Mouse (Mus musculus) forebrain, embryonic 15.5 days (tissue): ENCODE measurements around the gene Bak1. TPM values are rescaled to one million over a fixed set of nuclear protein-coding genes. Genes with fewer than 3 reads are reported as not detected.

Experiments used
- ATAC-seq: fragments of 200-750 bp; cut with Nextera tagmentation; replicated peaks from 2 replicates; pipeline ENCODE4 v1.8.0; 2017; ENCODE audit warnings: mild to moderate bottlenecking, moderate TSS enrichment, moderate library complexity
- H3K27ac ChIP-seq: fragments of 300-500 bp; sonication (generic); replicated peaks from 2 replicates; pipeline ENCODE4 v1.5.1; 2015; ENCODE audit warnings: mild to moderate bottlenecking, inconsistent platforms
- H3K27me3 ChIP-seq: fragments of 300-500 bp; sonication (generic); 2 replicates; pipeline ENCODE4 v1.6.1; 2015; ENCODE audit warnings: inconsistent platforms
- H3K36me3 ChIP-seq: fragments of 300-500 bp; sonication (generic); 2 replicates; pipeline ENCODE4 v1.6.1; 2015; ENCODE audit warnings: mild to moderate bottlenecking, inconsistent platforms
- H3K4me1 ChIP-seq: fragments of 300-500 bp; sonication (generic); 2 replicates; pipeline ENCODE4 v1.6.1; 2015; ENCODE audit warnings: inconsistent platforms
- H3K4me2 ChIP-seq: fragments of 300-500 bp; sonication (generic); replicated peaks from 2 replicates; pipeline ENCODE4 v1.6.1; 2015; ENCODE audit warnings: mild to moderate bottlenecking, inconsistent platforms
- H3K4me3 ChIP-seq: fragments of 300-500 bp; sonication (generic); 2 replicates; pipeline ENCODE4 v1.5.1; 2015; ENCODE audit warnings: mild to moderate bottlenecking, inconsistent platforms
- H3K9ac ChIP-seq: fragments of 300-500 bp; sonication (generic); replicated peaks from 2 replicates; pipeline ENCODE4 v1.6.1; 2015; ENCODE audit warnings: mild to moderate bottlenecking, inconsistent platforms
- H3K9me3 ChIP-seq: fragments of 300-500 bp; sonication (generic); 2 replicates; pipeline ENCODE4 v1.6.1; 2016; ENCODE audit warnings: inconsistent platforms
- WGBS: fragments of 180-500 bp; shearing (Covaris S2); methylation state at CpG from one replicate; pipeline ENCODE4 v1.1.7; 2015; ENCODE audit warnings: mixed read lengths; 5-methylcytosine and 5-hydroxymethylcytosine counted together
- polyA plus RNA-seq: library from polyadenylated mRNA; unstranded; fragments of >200 nt; fragmentation: Nextera tagmentation; extraction: Ambion mirVana; gene quantifications from 2 replicates; pipeline ENCODE4 v1.2.1, GENCODE M21; 2015

The Bak1 gene
- polyA plus RNA-seq, 1 experiment from 2014 or later = 2.3 TPM

GRCm38 (mm10) chr17:27011998-27012672, 16.7 kb downstream of the Bak1 start:
- no peak for ATAC-seq
- Histone ChIP-seq H3K27me3 (no peaks in the 10 kb centered on the region), H3K4me1 (no peaks in the 10 kb centered on the region), H3K27ac (no peak overlapping the region), H3K9ac (no peak overlapping the region), H3K36me3 (no peaks in the 10 kb centered on the region), H3K9me3 (no peaks in the 10 kb centered on the region), H3K4me3 (no peak overlapping the region), H3K4me2 (no peak overlapping the region)
- 68% methylated on average over 14 of the region's 14 CpGs for WGBS

GRCm38 (mm10) chr17:27011167-27011566, 17.6 kb downstream of the Bak1 start:
- Histone ChIP-seq H3K4me2 (no peak overlapping the region), H3K27me3 (no peaks in the 10 kb centered on the region), H3K4me3 (no peak overlapping the region), H3K9me3 (no peaks in the 10 kb centered on the region), H3K4me1 (no peaks in the 10 kb centered on the region), H3K36me3 (no peaks in the 10 kb centered on the region), H3K9ac (no peak overlapping the region), H3K27ac (no peak overlapping the region)
- WGBS = 88% methylated on average over 10 of the region's 10 CpGs
- no peak for ATAC-seq

- H3K9ac ChIP-seq = no peak overlapping the region
- 81% methylated on average over 2 of the region's 2 CpGs for WGBS
- no peak for ATAC-seq
- no peaks in the 10 kb centered on the region for H3K4me1 ChIP-seq
- no peak overlapping the region for H3K4me2 ChIP-seq
- H3K9me3 ChIP-seq = no peaks in the 10 kb centered on the region
- no peak overlapping the region for H3K4me3 ChIP-seq
- no peak overlapping the region for H3K27ac ChIP-seq
- no peaks in the 10 kb centered on the region for H3K27me3 ChIP-seq
- no peaks in the 10 kb centered on the region for H3K36me3 ChIP-seq
These were observed 20.5 kb downstream of the Bak1 start for GRCm38 (mm10) chr17:27008277-27008676.

GRCm38 (mm10) chr17:27005644-27006043, 23.2 kb downstream of the Bak1 start:
- H3K27ac ChIP-seq = no peak overlapping the region
- H3K4me2 ChIP-seq = no peak overlapping the region
- WGBS = 75% methylated on average over 11 of the region's 11 CpGs
- no peak overlapping the region for H3K4me3 ChIP-seq
- no peaks in the 10 kb centered on the region for H3K9me3 ChIP-seq
- no peak overlapping the region for H3K9ac ChIP-seq
- no peak for ATAC-seq
- H3K36me3 ChIP-seq = no peaks in the 10 kb centered on the region
- no peaks in the 10 kb centered on the region for H3K27me3 ChIP-seq
- H3K4me1 ChIP-seq = no peaks in the 10 kb centered on the region

GRCm38 (mm10) chr17:27004903-27005485, 23.8 kb downstream of the Bak1 start:
- Histone ChIP-seq H3K36me3 (no peaks in the 10 kb centered on the region), H3K4me3 (no peak overlapping the region), H3K27me3 (no peaks in the 10 kb centered on the region), H3K9me3 (no peaks in the 10 kb centered on the region), H3K27ac (no peak overlapping the region), H3K4me2 (no peak overlapping the region), H3K4me1 (no peaks in the 10 kb centered on the region), H3K9ac (no peak overlapping the region)
- 49% methylated on average over 19 of the region's 19 CpGs for WGBS
- ATAC-seq = no peak

- ATAC-seq = no peak
- Histone ChIP-seq H3K4me2 (no peak overlapping the region), H3K4me3 (no peak overlapping the region), H3K36me3 (no peaks in the 10 kb centered on the region), H3K9me3 (no peaks in the 10 kb centered on the region), H3K27ac (no peak overlapping the region), H3K27me3 (no peaks in the 10 kb centered on the region), H3K9ac (no peak overlapping the region), H3K4me1 (no peaks in the 10 kb centered on the region)
- WGBS = 41% methylated on average over 9 of the region's 9 CpGs
These were observed 24.4 kb downstream of the Bak1 start for GRCm38 (mm10) chr17:27004431-27004830.

GRCm38 (mm10) chr17:27001889-27002288, 26.9 kb downstream of the Bak1 start:
- Histone ChIP-seq H3K27me3 (no peaks in the 10 kb centered on the region), H3K4me1 (no peaks in the 10 kb centered on the region), H3K27ac (no peak overlapping the region), H3K4me3 (no peak overlapping the region), H3K9me3 (no peaks in the 10 kb centered on the region), H3K36me3 (no peaks in the 10 kb centered on the region), H3K9ac (no peak overlapping the region), H3K4me2 (no peak overlapping the region)
- no peak for ATAC-seq
- 41% methylated on average over 6 of the region's 6 CpGs for WGBS

GRCm38 (mm10) chr17:27001151-27001550, 27.7 kb downstream of the Bak1 start:
- 76% methylated on average over 7 of the region's 7 CpGs for WGBS
- no peak for ATAC-seq
- no peak overlapping the region for H3K4me3 ChIP-seq

GRCm38 (mm10) chr17:26999996-27000395, 28.8 kb downstream of the Bak1 start:
- ATAC-seq = no peak
- H3K27me3 ChIP-seq = no peaks in the 10 kb centered on the region
- H3K9me3 ChIP-seq = no peaks in the 10 kb centered on the region
- H3K27ac ChIP-seq = no peak overlapping the region
- no peaks in the 10 kb centered on the region for H3K36me3 ChIP-seq
- 84% methylated on average over 12 of the region's 12 CpGs for WGBS
- no peak overlapping the region for H3K9ac ChIP-seq
- no peak overlapping the region for H3K4me3 ChIP-seq
- H3K4me2 ChIP-seq = no peak overlapping the region
- no peaks in the 10 kb centered on the region for H3K4me1 ChIP-seq

More at GRCm38 (mm10) chr17:27001151-27001550, 27.7 kb downstream of the Bak1 start:
- no peaks in the 10 kb centered on the region for H3K9me3 ChIP-seq
- H3K4me2 ChIP-seq = no peak overlapping the region
- H3K27ac ChIP-seq = no peak overlapping the region
- no peaks in the 10 kb centered on the region for H3K36me3 ChIP-seq
- no peaks in the 10 kb centered on the region for H3K27me3 ChIP-seq
- no peak overlapping the region for H3K9ac ChIP-seq
- H3K4me1 ChIP-seq = no peaks in the 10 kb centered on the region

GRCm38 (mm10) chr17:26998283-26998682, 30.5 kb downstream of the Bak1 start:
- H3K27me3 ChIP-seq = no peaks in the 10 kb centered on the region
- ATAC-seq = no peak
- H3K4me1 ChIP-seq = no peaks in the 10 kb centered on the region
- H3K9me3 ChIP-seq = no peaks in the 10 kb centered on the region
- H3K36me3 ChIP-seq = no peaks in the 10 kb centered on the region
- WGBS = 93% methylated on average over 15 of the region's 15 CpGs
- H3K4me3 ChIP-seq = no peak overlapping the region
- H3K27ac ChIP-seq = no peak overlapping the region
- no peak overlapping the region for H3K4me2 ChIP-seq
- no peak overlapping the region for H3K9ac ChIP-seq

- Histone ChIP-seq H3K4me3 (no peak overlapping the region), H3K4me2 (no peak overlapping the region), H3K27me3 (no peaks in the 10 kb centered on the region), H3K9ac (no peak overlapping the region), H3K27ac (no peak overlapping the region), H3K36me3 (no peaks in the 10 kb centered on the region), H3K9me3 (no peaks in the 10 kb centered on the region), H3K4me1 (no peaks in the 10 kb centered on the region)
- 82% methylated on average over 4 of the region's 4 CpGs for WGBS
- ATAC-seq = no peak
These were observed 31.1 kb downstream of the Bak1 start for GRCm38 (mm10) chr17:26997661-26998060.

- Histone ChIP-seq H3K36me3 (no peaks in the 10 kb centered on the region), H3K4me2 (no peak overlapping the region), H3K4me1 (no peaks in the 10 kb centered on the region), H3K4me3 (no peak overlapping the region), H3K9ac (no peak overlapping the region), H3K9me3 (no peaks in the 10 kb centered on the region), H3K27ac (no peak overlapping the region), H3K27me3 (no peaks in the 10 kb centered on the region)
- no peak for ATAC-seq
- 76% methylated on average over 8 of the region's 8 CpGs for WGBS
These were observed 33.2 kb downstream of the Bak1 start for GRCm38 (mm10) chr17:26995562-26995961.

- no peak overlapping the region for H3K27ac ChIP-seq
- ATAC-seq = no peak
- WGBS = 84% methylated on average over 6 of the region's 6 CpGs
These were observed 33.8 kb downstream of the Bak1 start for GRCm38 (mm10) chr17:26995006-26995405.

More at GRCm38 (mm10) chr17:26995006-26995405, 33.8 kb downstream of the Bak1 start:
- H3K27me3 ChIP-seq = no peaks in the 10 kb centered on the region
- H3K4me1 ChIP-seq = no peaks in the 10 kb centered on the region
- H3K4me2 ChIP-seq = no peak overlapping the region
- no peaks in the 10 kb centered on the region for H3K36me3 ChIP-seq
- H3K4me3 ChIP-seq = no peak overlapping the region
- no peak overlapping the region for H3K9ac ChIP-seq
- H3K9me3 ChIP-seq = no peaks in the 10 kb centered on the region
